Mouse (Mus musculus): ENCODE measurements around the gene Dock4.

DNA sequence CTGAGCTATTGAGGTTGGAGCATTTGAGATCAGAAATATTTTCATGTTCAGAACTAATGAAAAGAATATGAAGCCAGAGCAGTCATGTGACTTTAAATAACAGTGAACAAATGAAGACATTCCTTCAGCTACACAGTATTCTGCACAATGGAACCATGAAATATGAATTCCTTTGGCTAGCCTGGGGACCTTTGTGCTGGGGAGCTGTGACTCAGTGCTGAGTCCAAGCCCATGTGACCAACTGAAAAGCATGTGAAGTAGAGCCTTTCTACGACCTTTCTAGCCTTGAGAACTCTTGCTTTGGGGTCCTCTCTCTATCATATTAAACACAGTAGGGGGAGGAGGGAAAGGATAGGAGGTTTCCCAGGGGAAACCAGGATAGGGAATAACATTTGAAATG is 327.3 kb downstream of the Dock4 start:
- TF ChIP-seq CTCF (IDR thresholded peaks at IDR 0.05; ENCODE audit: borderline replicate concordance, control insufficient read depth, extremely low read depth, insufficient read depth, low read length, poor library complexity) = no peak
- TF ChIP-seq POLR2A (IDR thresholded peaks at IDR 0.05; ENCODE audit: control insufficient read depth, extremely low read depth, insufficient read depth, low read length, poor library complexity) = no peak
